Mouse (Mus musculus): ENCODE data around the gene Sdk1. TPM values are rescaled to one million over a fixed set of nuclear protein-coding genes. Genes with fewer than 3 reads are reported as not detected.

The Sdk1 gene
- polyA plus RNA-seq, 1 experiment: 0.55 TPM

DNA sequence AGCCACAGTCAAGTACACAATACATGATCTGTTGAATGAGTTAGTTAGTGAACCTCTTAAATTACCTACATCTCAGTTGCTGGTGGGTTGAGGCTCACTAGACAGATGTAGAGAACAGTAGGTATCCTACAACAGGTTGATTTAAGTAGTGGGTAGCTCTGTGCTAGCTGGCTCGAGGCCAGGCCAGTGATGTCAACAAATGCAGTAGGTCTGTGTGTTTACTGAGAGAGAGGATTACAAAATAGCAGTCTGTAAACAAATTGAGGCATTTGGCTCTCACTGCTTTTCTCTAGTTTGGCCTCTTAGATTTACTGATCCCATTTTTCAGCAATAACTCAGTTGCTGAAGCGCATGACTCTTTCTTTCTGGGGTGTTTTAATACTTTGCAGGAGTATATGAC, 70.5 kb downstream of the Sdk1 start:
- TF ChIP-seq CTCF (IDR thresholded peaks at IDR 0.05; ENCODE audit: low read depth, low read length) (no peak), POLR2A (IDR thresholded peaks at IDR 0.05; ENCODE audit: borderline replicate concordance, low read depth, low read length) (no peak)
- no peak overlapping the region for H3K27ac ChIP-seq (ENCODE audit: insufficient read depth, low read depth, low read length)

DNA sequence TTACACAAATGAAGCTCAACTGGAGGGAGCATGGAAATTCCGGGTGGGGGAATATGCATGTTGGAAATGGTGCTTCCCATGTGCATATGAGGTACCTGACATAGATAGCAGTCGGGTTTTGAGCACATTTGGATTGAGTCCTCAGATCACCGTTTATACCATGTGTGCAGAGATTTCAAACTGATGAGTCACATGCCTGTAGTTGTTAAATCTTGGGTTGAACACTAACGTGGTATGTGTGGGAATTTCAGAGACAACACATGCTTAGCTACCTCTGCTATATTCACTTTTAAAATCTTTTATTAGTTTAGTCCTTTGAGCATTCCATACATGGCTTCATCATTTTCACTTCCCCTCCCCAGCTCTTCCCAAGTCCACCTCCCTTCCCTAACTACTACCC, 71.0 kb downstream of the Sdk1 start:
- Histone ChIP-seq H3K4me3 (ENCODE audit: insufficient read depth, low read length) (no peak overlapping the region), H3K4me1 (ENCODE audit: control insufficient read depth, insufficient read depth, low read length) (no peaks in the 10 kb centered on the region), H3K27ac (ENCODE audit: insufficient read depth, low read depth, low read length) (no peak overlapping the region)
- TF ChIP-seq POLR2A (IDR thresholded peaks at IDR 0.05; ENCODE audit: borderline replicate concordance, low read depth, low read length) (no peak), CTCF (IDR thresholded peaks at IDR 0.05; ENCODE audit: low read depth, low read length) (no peak)

More for the DNA sequence above, 70.5 kb downstream of the Sdk1 start:
- Histone ChIP-seq H3K4me1 (ENCODE audit: control insufficient read depth, insufficient read depth, low read length) (no peaks in the 10 kb centered on the region), H3K4me3 (ENCODE audit: insufficient read depth, low read length) (no peak overlapping the region)

GRCm38 (mm10) chr5:141317095-141317494, 75.8 kb downstream of the Sdk1 start:
- H3K27ac ChIP-seq (ENCODE audit: insufficient read depth, low read depth, low read length): no peak overlapping the region
- H3K4me3 ChIP-seq (ENCODE audit: insufficient read depth, low read length): no peak overlapping the region
- TF ChIP-seq POLR2A (IDR thresholded peaks at IDR 0.05; ENCODE audit: borderline replicate concordance, low read depth, low read length) (no peak), CTCF (IDR thresholded peaks at IDR 0.05; ENCODE audit: low read depth, low read length) (no peak)
- H3K4me1 ChIP-seq (ENCODE audit: control insufficient read depth, insufficient read depth, low read length): no peaks in the 10 kb centered on the region

GRCm38 (mm10) chr5:141324910-141325309, 83.6 kb downstream of the Sdk1 start:
- TF ChIP-seq POLR2A (IDR thresholded peaks at IDR 0.05; ENCODE audit: borderline replicate concordance, low read depth, low read length): no peak
- TF ChIP-seq CTCF (IDR thresholded peaks at IDR 0.05; ENCODE audit: low read depth, low read length): no peak
- no peak overlapping the region for H3K27ac ChIP-seq (ENCODE audit: insufficient read depth, low read depth, low read length)
- no peak overlapping the region for H3K4me3 ChIP-seq (ENCODE audit: insufficient read depth, low read length)
- H3K4me1 ChIP-seq (ENCODE audit: control insufficient read depth, insufficient read depth, low read length): no peaks in the 10 kb centered on the region

DNA sequence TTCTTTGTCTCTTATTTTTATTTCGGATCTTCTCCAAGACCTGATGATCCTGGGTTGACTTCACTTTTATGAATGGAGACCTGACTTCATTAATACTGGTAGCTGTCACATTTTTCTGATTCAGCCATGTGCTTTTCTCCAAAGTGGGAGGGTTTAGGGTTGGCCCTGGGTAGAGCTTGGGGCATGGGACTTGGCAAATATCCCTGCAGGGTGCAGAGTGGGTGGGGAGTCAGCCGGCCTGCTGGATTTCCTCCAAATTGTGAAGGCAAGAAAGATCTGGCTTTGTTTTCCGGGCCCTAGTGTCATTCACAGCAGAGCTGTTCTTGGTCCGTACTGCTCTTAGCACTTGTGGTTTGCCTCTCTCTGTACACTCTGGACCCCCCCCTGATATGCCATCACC, 103.1 kb downstream of the Sdk1 start:
- TF ChIP-seq CTCF (IDR thresholded peaks at IDR 0.05; ENCODE audit: low read depth, low read length) (no peak), POLR2A (IDR thresholded peaks at IDR 0.05; ENCODE audit: borderline replicate concordance, low read depth, low read length) (no peak)
- no peak overlapping the region for H3K27ac ChIP-seq (ENCODE audit: insufficient read depth, low read depth, low read length)
- H3K4me1 ChIP-seq (ENCODE audit: control insufficient read depth, insufficient read depth, low read length): no peaks in the 10 kb centered on the region
- H3K4me3 ChIP-seq (ENCODE audit: insufficient read depth, low read length): no peak overlapping the region

DNA sequence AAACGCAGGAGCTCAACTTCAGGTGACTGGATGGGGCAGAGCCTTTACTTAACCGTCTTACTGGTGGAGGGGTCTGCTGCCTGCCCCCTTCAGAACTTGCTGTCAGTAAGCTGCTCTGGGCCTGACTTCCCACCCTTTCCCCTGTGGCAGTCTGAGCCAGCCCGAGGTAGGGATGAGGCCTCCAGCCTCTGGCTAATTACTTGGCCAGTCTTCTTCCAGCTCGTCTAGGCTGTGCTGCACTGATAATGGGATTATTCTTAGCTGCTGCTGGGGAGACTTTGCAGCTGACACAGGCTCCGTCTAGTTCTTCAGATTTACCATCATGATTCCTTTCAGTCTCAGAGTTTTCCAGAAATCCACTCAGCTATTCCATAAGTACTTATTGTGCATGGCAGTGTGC, 104.2 kb downstream of the Sdk1 start:
- Histone ChIP-seq H3K27ac (ENCODE audit: insufficient read depth, low read depth, low read length) (no peak overlapping the region), H3K4me3 (ENCODE audit: insufficient read depth, low read length) (no peak overlapping the region), H3K4me1 (ENCODE audit: control insufficient read depth, insufficient read depth, low read length) (no peaks in the 10 kb centered on the region)
- TF ChIP-seq POLR2A (IDR thresholded peaks at IDR 0.05; ENCODE audit: borderline replicate concordance, low read depth, low read length) (no peak), CTCF (IDR thresholded peaks at IDR 0.05; ENCODE audit: low read depth, low read length) (no peak)

GRCm38 (mm10) chr5:141362676-141363075, 121.4 kb downstream of the Sdk1 start:
- TF ChIP-seq CTCF (IDR thresholded peaks at IDR 0.05; ENCODE audit: low read depth, low read length) (no peak), POLR2A (IDR thresholded peaks at IDR 0.05; ENCODE audit: borderline replicate concordance, low read depth, low read length) (no peak)
- Histone ChIP-seq H3K4me1 (ENCODE audit: control insufficient read depth, insufficient read depth, low read length) (no peaks in the 10 kb centered on the region), H3K4me3 (ENCODE audit: insufficient read depth, low read length) (no peak overlapping the region), H3K27ac (ENCODE audit: insufficient read depth, low read depth, low read length) (no peak overlapping the region)

DNA sequence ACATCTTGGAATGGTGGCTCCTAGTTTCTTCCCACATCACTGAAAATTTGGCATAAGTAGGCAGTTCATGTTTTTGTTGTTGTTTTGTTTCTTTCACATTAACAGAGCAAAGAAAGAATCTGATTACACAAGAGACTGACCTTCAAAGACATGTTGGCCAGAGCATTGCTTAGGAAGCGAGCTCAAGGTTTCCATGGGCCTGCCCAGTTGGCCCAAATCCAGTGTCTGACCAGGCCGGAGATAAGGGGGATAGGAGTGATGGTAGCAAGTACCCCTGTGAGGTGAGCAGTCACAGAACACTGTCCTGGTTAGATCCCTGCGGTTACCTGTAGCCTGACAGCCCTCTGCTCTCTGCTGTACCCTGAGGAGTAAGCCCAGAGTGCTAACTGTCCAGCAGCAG, 122.7 kb downstream of the Sdk1 start:
- TF ChIP-seq POLR2A (IDR thresholded peaks at IDR 0.05; ENCODE audit: borderline replicate concordance, low read depth, low read length): no peak
- TF ChIP-seq CTCF (IDR thresholded peaks at IDR 0.05; ENCODE audit: low read depth, low read length): no peak
- H3K4me3 ChIP-seq (ENCODE audit: insufficient read depth, low read length): no peak overlapping the region
- H3K27ac ChIP-seq (ENCODE audit: insufficient read depth, low read depth, low read length): no peak overlapping the region
- no peaks in the 10 kb centered on the region for H3K4me1 ChIP-seq (ENCODE audit: control insufficient read depth, insufficient read depth, low read length)

- Histone ChIP-seq H3K27ac (ENCODE audit: insufficient read depth, low read depth, low read length) (no peak overlapping the region), H3K4me1 (ENCODE audit: control insufficient read depth, insufficient read depth, low read length) (no peaks in the 10 kb centered on the region), H3K4me3 (ENCODE audit: insufficient read depth, low read length) (no peak overlapping the region)
- TF ChIP-seq CTCF (IDR thresholded peaks at IDR 0.05; ENCODE audit: low read depth, low read length): no peak
- TF ChIP-seq POLR2A (IDR thresholded peaks at IDR 0.05; ENCODE audit: borderline replicate concordance, low read depth, low read length): no peak
Observed at GRCm38 (mm10) chr5:141368567-141368966, 127.3 kb downstream of the Sdk1 start.

- no peak for TF ChIP-seq POLR2A (IDR thresholded peaks at IDR 0.05; ENCODE audit: borderline replicate concordance, low read depth, low read length)
- no peak for TF ChIP-seq CTCF (IDR thresholded peaks at IDR 0.05; ENCODE audit: low read depth, low read length)
- Histone ChIP-seq H3K27ac (ENCODE audit: insufficient read depth, low read depth, low read length) (no peak overlapping the region), H3K4me1 (ENCODE audit: control insufficient read depth, insufficient read depth, low read length) (no peaks in the 10 kb centered on the region), H3K4me3 (ENCODE audit: insufficient read depth, low read length) (no peak overlapping the region)
Observed at GRCm38 (mm10) chr5:141374797-141375196, 133.5 kb downstream of the Sdk1 start.

Data from bone marrow macrophage, adult 2 months (primary cell).